Mouse (Mus musculus): Measurements from ENCODE around the gene Upk3b. TPM values are rescaled to one million over a fixed set of nuclear protein-coding genes. Genes with fewer than 3 reads are reported as not detected.

Upk3b gene
- polyA plus RNA-seq, 1 experiment = not detected

DNA sequence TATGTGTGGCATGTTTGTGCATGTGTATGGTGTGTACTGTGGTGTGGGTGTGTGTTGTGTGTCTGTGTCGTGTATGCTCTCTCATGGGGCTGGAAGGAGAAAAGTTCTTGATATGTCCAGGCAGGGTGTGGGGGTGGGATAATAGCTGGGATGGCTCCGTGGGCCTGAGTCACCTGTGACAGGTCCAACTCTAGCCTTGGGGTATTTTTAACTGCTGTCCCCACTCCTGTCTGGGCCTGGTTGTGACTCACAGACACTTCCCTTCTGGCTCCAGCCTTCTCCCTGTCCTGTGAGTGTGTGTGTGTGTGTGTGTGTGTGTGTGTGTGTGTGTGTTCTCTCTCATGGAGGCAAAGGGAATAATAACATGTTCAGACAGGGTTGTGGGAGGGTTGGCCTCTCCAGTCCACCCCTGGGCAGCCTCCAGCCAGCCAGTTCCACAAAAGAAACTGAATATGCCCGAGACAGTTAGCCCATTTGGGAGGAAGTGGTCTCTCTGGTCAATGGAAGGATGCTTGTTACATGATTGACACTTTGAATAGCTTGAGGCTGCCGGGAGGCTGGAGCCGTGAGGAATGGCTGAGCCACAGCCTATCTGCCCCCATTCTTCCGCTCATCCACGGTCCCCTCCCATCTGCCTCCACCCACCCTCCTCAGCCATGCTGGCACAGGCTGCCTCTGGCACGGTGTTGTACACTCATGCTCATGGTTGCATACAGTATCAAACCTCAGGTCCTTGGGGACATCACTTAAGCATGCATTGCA lies 56.1 kb downstream of the Upk3b start:
- H3K36me3 ChIP-seq (ENCODE audit: control insufficient read depth) = no peaks in the 10 kb centered on the region
- no peaks in the 10 kb centered on the region; the same call in 1 of the 2 replicates for H3K4me1 ChIP-seq (ENCODE audit: control insufficient read depth)
- TF ChIP-seq TAL1 (IDR thresholded peaks at IDR 0.05; ENCODE audit: low read length) (no peak), GATA1 (IDR thresholded peaks at IDR 0.05; ENCODE audit: low read length) (no peak)
- H3K9me3 ChIP-seq (ENCODE audit: control insufficient read depth, low read length) = no peaks in the 10 kb centered on the region
- peaks cover 5% of the 10 kb centered on the region for H3K27me3 ChIP-seq (ENCODE audit: control insufficient read depth)
- no peak overlapping the region for H3K4me3 ChIP-seq (replicated peaks)

DNA sequence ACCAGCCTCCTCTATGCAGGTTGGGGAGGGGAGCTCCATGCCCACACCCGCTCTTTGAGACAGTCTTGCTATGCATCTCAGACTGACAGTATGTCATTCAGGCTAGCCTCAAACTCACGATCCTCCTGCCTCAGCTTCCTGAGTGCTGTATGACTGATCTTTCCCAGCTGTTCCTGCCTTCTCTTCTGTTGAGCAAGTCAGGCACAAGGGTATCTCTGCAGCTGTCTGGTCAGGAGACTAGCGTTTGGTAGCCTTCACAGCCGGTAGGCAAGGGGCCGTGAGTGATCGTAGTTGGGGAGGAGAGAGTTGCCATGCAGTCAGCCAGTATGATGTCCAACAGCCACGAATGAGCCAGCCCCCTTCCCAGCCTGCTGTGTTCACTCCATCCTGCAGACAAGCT lies 56.8 kb downstream of the Upk3b start:
- H3K36me3 ChIP-seq (ENCODE audit: control insufficient read depth) = no peaks in the 10 kb centered on the region
- H3K9me3 ChIP-seq (ENCODE audit: control insufficient read depth, low read length) = no peaks in the 10 kb centered on the region
- no peak for TF ChIP-seq GATA1 (IDR thresholded peaks at IDR 0.05; ENCODE audit: low read length)
- no peak for TF ChIP-seq TAL1 (IDR thresholded peaks at IDR 0.05; ENCODE audit: low read length)
- H3K4me3 ChIP-seq (replicated peaks) = no peak overlapping the region
- H3K27me3 ChIP-seq (ENCODE audit: control insufficient read depth) = peaks cover 5% of the 10 kb centered on the region
- no peaks in the 10 kb centered on the region; the same call in 1 of the 2 replicates for H3K4me1 ChIP-seq (ENCODE audit: control insufficient read depth)

Other genes with a start within 250 kb of the Upk3b start
- not detected in 2 replicates for gene Srrm3, start 231.6 kb upstream of the Upk3b start, polyA plus RNA-seq (2012)
- gene Hspb1, start 150.6 kb upstream of the Upk3b start, polyA plus RNA-seq (2012) = 0.08 TPM in 1 of 2 replicates, not detected in the other
- gene Ywhag, start 103.9 kb upstream of the Upk3b start, polyA plus RNA-seq (2012) = 5.0 and 5.6 TPM in 2 replicates
- 0.03 and 0.27 TPM in 2 replicates for gene Ssc4d, start 64.0 kb upstream of the Upk3b start, polyA plus RNA-seq (2012)
- not detected in 2 replicates for gene Zp3, start 58.4 kb upstream of the Upk3b start, polyA plus RNA-seq (2012)
- 0.84 and 0.97 TPM in 2 replicates for gene Dtx2, start 43.7 kb upstream of the Upk3b start, polyA plus RNA-seq (2012)
- not detected in 2 replicates for gene Upk3bl, start 16.0 kb downstream of the Upk3b start, polyA plus RNA-seq (2012)
- gene Rasa4, start 45.4 kb downstream of the Upk3b start, polyA plus RNA-seq (2012) = 0.04 TPM in 2 replicates
- 9.9 and 12.2 TPM in 2 replicates for gene Polr2j, start 78.1 kb downstream of the Upk3b start, polyA plus RNA-seq (2012)
- gene Lrwd1, start 97.6 kb downstream of the Upk3b start, polyA plus RNA-seq (2012) = 17.9 and 18.0 TPM in 2 replicates
- gene Alkbh4, start 97.7 kb downstream of the Upk3b start, polyA plus RNA-seq (2012) = 4.8 and 5.1 TPM in 2 replicates
- gene Orai2, start 132.2 kb downstream of the Upk3b start, polyA plus RNA-seq (2012) = 0.09 and 0.10 TPM in 2 replicates
- gene Prkrip1, start 160.5 kb downstream of the Upk3b start, polyA plus RNA-seq (2012) = 7.3 and 7.9 TPM in 2 replicates
- gene Sh2b2, start 208.1 kb downstream of the Upk3b start, polyA plus RNA-seq (2012) = 0.03 and 0.05 TPM in 2 replicates

Data from erythroblast, embryonic 14.5 days (primary cell).